Mouse (Mus musculus): ENCODE results near the gene Tbcc. TPM values are rescaled to one million over a fixed set of nuclear protein-coding genes. Genes with fewer than 3 reads are reported as not detected.

Gene Tbcc
- total and polyA plus RNA-seq, 3 experiments: 19.3 to 31.8 TPM; not detected in 1

DNA sequence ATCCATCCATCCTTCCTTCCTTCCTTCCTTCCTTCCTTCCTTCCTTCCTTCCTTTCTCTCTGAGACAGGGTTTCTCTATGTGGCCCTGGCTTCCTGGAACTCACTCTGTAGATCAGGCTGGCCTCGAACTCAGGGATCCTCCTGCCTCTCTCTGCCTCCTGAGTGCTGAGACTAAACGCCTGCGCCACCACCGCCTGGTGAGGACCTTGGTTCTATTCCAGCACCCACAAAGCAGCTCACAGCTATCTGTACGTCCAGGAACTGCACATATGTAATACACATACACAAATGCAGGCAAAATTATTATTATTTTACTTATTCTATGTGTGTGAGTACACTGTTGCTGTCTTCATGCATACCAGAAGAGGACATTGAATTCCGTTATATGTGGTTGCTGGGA is 5.7 kb upstream of the Tbcc start (continued):
- TF ChIP-seq RCOR1 (IDR thresholded peaks at IDR 0.05; ENCODE audit: low read depth, low read length) (no peak), NRF1 (IDR thresholded peaks at IDR 0.05; ENCODE audit: insufficient read depth, low read depth, low read length, poor library complexity, severe bottlenecking) (no peak), CHD1 (IDR thresholded peaks at IDR 0.05; ENCODE audit: low read depth, low read length) (no peak), MAZ (IDR thresholded peaks at IDR 0.05; ENCODE audit: low read depth, low read length) (no peak), CHD2 (IDR thresholded peaks at IDR 0.05; ENCODE audit: low read length) (no peak), GATA1 (IDR thresholded peaks at IDR 0.05; ENCODE audit: low read depth, low read length) (no peak), ZC3H11A (IDR thresholded peaks at IDR 0.05; ENCODE audit: low read depth, low read length) (no peak), MYB (IDR thresholded peaks at IDR 0.05; ENCODE audit: low read depth, low read length) (no peak), SIN3A (IDR thresholded peaks at IDR 0.05; ENCODE audit: low read length) (no peak), MAX (IDR thresholded peaks at IDR 0.05; ENCODE audit: low read length) (no peak), TBP (IDR thresholded peaks at IDR 0.05; ENCODE audit: low read depth, low read length) (peak; percentile 99), UBTF (IDR thresholded peaks at IDR 0.05; ENCODE audit: borderline replicate concordance, insufficient read depth, low read depth, low read length) (no peak), EP300 (IDR thresholded peaks at IDR 0.05; ENCODE audit: low read depth in 1 of 2, low read length in 2 of 2) (no peak), USF1 (IDR thresholded peaks at IDR 0.05; ENCODE audit: low read depth, low read length) (no peak), SMC3 (IDR thresholded peaks at IDR 0.05; ENCODE audit: low read depth, low read length) (no peak), HCFC1 (IDR thresholded peaks at IDR 0.05; ENCODE audit: low read depth, low read length) (peak; percentile 6; the same call in 1 of the 2 replicates), MEF2A (IDR thresholded peaks at IDR 0.05; ENCODE audit: extremely low read depth, insufficient replicate concordance, low read depth, low read length, poor library complexity, severe bottlenecking) (no peak), E2F4 (IDR thresholded peaks at IDR 0.05; ENCODE audit: borderline replicate concordance, low read depth, low read length) (no peak), ELF1 (IDR thresholded peaks at IDR 0.05; ENCODE audit: low read depth, low read length) (0 out of 2 replicates have a peak, but pooled peaks have one; percentile 29), ZNF384 (IDR thresholded peaks at IDR 0.05; ENCODE audit: low read depth, low read length) (no peak), KAT2A (conservative IDR thresholded peaks at IDR 0.05; ENCODE audit: low read depth, low read length) (0 out of 2 replicates have a peak, but pooled peaks have one; percentile 39)

DNA sequence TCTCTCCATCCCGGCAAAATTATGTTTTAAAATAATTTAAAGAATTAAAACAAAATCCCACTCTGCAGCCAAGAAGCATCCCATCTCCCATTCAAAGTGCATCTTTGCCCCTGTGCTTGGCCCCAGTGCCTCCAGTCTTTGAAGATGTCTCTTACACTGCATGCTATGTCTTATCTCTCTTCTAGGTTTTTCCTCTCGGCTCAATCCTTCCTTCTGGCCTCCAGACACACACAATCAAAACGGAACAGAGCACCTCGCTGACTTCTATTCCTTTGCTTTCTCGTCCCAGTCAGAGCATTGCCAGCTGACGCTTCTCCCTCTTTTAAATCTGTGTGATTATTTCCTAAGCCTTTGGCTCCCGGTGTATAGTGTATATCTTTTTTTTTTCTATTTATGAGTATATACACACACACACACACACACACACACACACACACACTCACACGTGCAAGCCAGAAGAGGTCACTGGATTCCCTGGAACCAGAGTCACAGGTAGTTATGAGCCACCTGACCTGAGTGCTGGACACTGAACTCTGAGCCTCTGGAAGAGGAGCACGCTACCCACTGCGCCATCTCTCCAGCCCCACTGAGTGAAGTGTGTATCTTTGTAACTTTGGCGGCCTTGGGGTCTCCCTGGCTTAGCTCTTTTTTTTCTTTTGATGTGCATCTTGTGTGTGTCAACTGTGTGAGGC is 5.1 kb upstream of the Tbcc start:
- Histone ChIP-seq H3K36me3 (ENCODE audit: control insufficient read depth in 1 of 2, insufficient read depth in 2 of 2, low read length in 2 of 2) (peaks cover 0 to 25% of the 10 kb centered on the region in 2 experiments; a peak in 2 of 4 replicates), H3K4me1 (ENCODE audit: control insufficient read depth in 1 of 2, insufficient read depth in 2 of 2, low read length in 2 of 2) (peaks cover 11 to 49% of the 10 kb centered on the region in 2 experiments), H3K27me3 (ENCODE audit: control insufficient read depth in 1 of 2, insufficient read depth in 2 of 2, low read length in 2 of 2) (no peaks in the 10 kb centered on the region), H3K9ac (ENCODE audit: control insufficient read depth, low read depth, low read length, poor library complexity, severe bottlenecking) (peak overlapping the region; percentile 54), H3K27ac (ENCODE audit: control insufficient read depth, low read depth, low read length) (peak overlapping the region; percentile 91), H3K4me3 (ENCODE audit: control insufficient read depth in 1 of 2, insufficient read depth in 1 of 2, low read depth in 2 of 2, low read length in 2 of 2) (peak overlapping the region; percentile 32 to 43), H3K9me3 (replicated peaks; ENCODE audit: insufficient read depth, low read length) (no peaks in the 10 kb centered on the region), H3K79me2 (ENCODE audit: control insufficient read depth, insufficient read depth, low read length, poor library complexity) (peaks cover 3% of the 10 kb centered on the region; the same call in 1 of the 2 replicates)
- peak; percentile 79 for DNase-seq (ENCODE audit: low read depth, low spot score)
- TF ChIP-seq E2F4 (IDR thresholded peaks at IDR 0.05; ENCODE audit: borderline replicate concordance, low read depth, low read length) (no peak), MAZ (IDR thresholded peaks at IDR 0.05; ENCODE audit: low read depth, low read length) (no peak), POLR2A (IDR thresholded peaks at IDR 0.05; ENCODE audit: control insufficient read depth in 1 of 2, insufficient read depth in 1 of 2, low read depth in 1 of 2, low read length in 2 of 2, poor library complexity in 1 of 2) (no peak), MEF2A (IDR thresholded peaks at IDR 0.05; ENCODE audit: extremely low read depth, insufficient replicate concordance, low read depth, low read length, poor library complexity, severe bottlenecking) (no peak), HCFC1 (IDR thresholded peaks at IDR 0.05; ENCODE audit: low read depth, low read length) (0 out of 2 replicates have a peak, but pooled peaks have one; percentile 7), KAT2A (conservative IDR thresholded peaks at IDR 0.05; ENCODE audit: low read depth, low read length) (no peak), CHD1 (IDR thresholded peaks at IDR 0.05; ENCODE audit: low read depth, low read length) (peak; percentile 82; the same call in 1 of the 2 replicates), MAX (IDR thresholded peaks at IDR 0.05; ENCODE audit: low read length) (0 out of 2 replicates have a peak, but pooled peaks have one; percentile 12), JUND (IDR thresholded peaks at IDR 0.05; ENCODE audit: low read depth, low read length) (no peak), TBP (IDR thresholded peaks at IDR 0.05; ENCODE audit: low read depth, low read length) (no peak), MAFK (IDR thresholded peaks at IDR 0.05; ENCODE audit: borderline replicate concordance, low read depth, low read length) (no peak), CHD2 (IDR thresholded peaks at IDR 0.05; ENCODE audit: low read length) (no peak), POLR2AphosphoS2 (IDR thresholded peaks at IDR 0.05; ENCODE audit: low read length) (no peak), ZKSCAN1 (IDR thresholded peaks at IDR 0.05; ENCODE audit: low read depth, low read length) (no peak), USF1 (IDR thresholded peaks at IDR 0.05; ENCODE audit: low read depth, low read length) (no peak), BHLHE40 (IDR thresholded peaks at IDR 0.05; ENCODE audit: borderline replicate concordance, low read depth, low read length) (no peak), GABPA (IDR thresholded peaks at IDR 0.05; ENCODE audit: low read depth, low read length) (no peak), CTCF (IDR thresholded peaks at IDR 0.05 in 2 of 3, conservative IDR thresholded peaks at IDR 0.05 in 1 of 3; ENCODE audit: control insufficient read depth in 1 of 3, insufficient read depth in 1 of 3, low read depth in 2 of 3, low read length in 3 of 3, poor library complexity in 1 of 3, severe bottlenecking in 1 of 3) (no peak), RAD21 (IDR thresholded peaks at IDR 0.05; ENCODE audit: low read depth, low read length) (no peak), TCF12 (IDR thresholded peaks at IDR 0.05; ENCODE audit: low read depth, low read length) (peak; percentile 70), ZC3H11A (IDR thresholded peaks at IDR 0.05; ENCODE audit: low read depth, low read length) (no peak), NELFE (IDR thresholded peaks at IDR 0.05; ENCODE audit: low read depth, low read length) (no peak)

Data from MEL (cell line).